Mouse (Mus musculus) embryonic facial prominence, embryonic 13.5 days (tissue): ENCODE results near the gene Dmkn. TPM values are rescaled to one million over a fixed set of nuclear protein-coding genes. Genes with fewer than 3 reads are reported as not detected.
"Not testable (repeated sequence)": the region's sequence is repeated elsewhere in the genome, so short reads cannot be mapped to it uniquely, and the experiment has no call there.

Experiments
- ATAC-seq: fragments of 200-750 bp; cut with Nextera tagmentation; 2 replicates; pipeline ENCODE4 v1.8.0; 2017; ENCODE audit warnings: low read depth; ENCODE audit not compliant: insufficient number of reproducible peaks, insufficient read depth, low FRiP score, low TSS enrichment
- H3K27ac ChIP-seq: fragments of 300-500 bp; sonication (generic); 2 replicates; pipeline ENCODE4 v1.5.1; 2015; ENCODE audit warnings: moderate library complexity, mild to moderate bottlenecking, inconsistent platforms
- H3K27me3 ChIP-seq: fragments of 300-500 bp; sonication (generic); 2 replicates; pipeline ENCODE4 v1.6.1; 2015; ENCODE audit warnings: mild to moderate bottlenecking, inconsistent platforms
- H3K36me3 ChIP-seq: fragments of 300-500 bp; sonication (generic); 2 replicates; pipeline ENCODE4 v1.6.1; 2015; ENCODE audit warnings: mild to moderate bottlenecking, inconsistent platforms
- H3K4me1 ChIP-seq: fragments of 300-500 bp; sonication (generic); 2 replicates; pipeline ENCODE4 v1.6.1; 2015; ENCODE audit warnings: inconsistent platforms
- H3K4me2 ChIP-seq: fragments of 300-500 bp; sonication (generic); 2 replicates; pipeline ENCODE4 v1.6.1; 2015; ENCODE audit warnings: moderate library complexity, mild to moderate bottlenecking, inconsistent platforms
- H3K4me3 ChIP-seq: fragments of 300-500 bp; sonication (generic); 2 replicates; pipeline ENCODE4 v1.5.1; 2015; ENCODE audit warnings: mild to moderate bottlenecking, inconsistent platforms
- H3K9ac ChIP-seq: fragments of 300-500 bp; sonication (generic); 2 replicates; pipeline ENCODE4 v1.6.1; 2015; ENCODE audit warnings: mild to moderate bottlenecking, inconsistent platforms
- H3K9me3 ChIP-seq: fragments of 300-500 bp; sonication (generic); 2 replicates; pipeline ENCODE4 v1.6.1; 2016; ENCODE audit warnings: inconsistent platforms
- WGBS: fragments of 180-500 bp; shearing (Covaris S2); methylation state at CpG from one replicate; pipeline ENCODE4 v1.1.7; 2015; ENCODE audit warnings: mixed read lengths; 5-methylcytosine and 5-hydroxymethylcytosine counted together
- polyA plus RNA-seq: library from polyadenylated mRNA; unstranded; fragments of >200 nt; fragmentation: Nextera tagmentation; extraction: Ambion mirVana; gene quantifications from 2 replicates; pipeline ENCODE4 v1.2.1, GENCODE M21; 2015

Dmkn gene
- 14.5 and 22.3 TPM in 2 replicates for polyA plus RNA-seq

- H3K4me1 ChIP-seq: no peaks in the 10 kb centered on the region
- no peak for ATAC-seq
- H3K9ac ChIP-seq: no peak within 1 kb of the TSS
- no peaks in the 10 kb centered on the region for H3K36me3 ChIP-seq
- H3K27me3 ChIP-seq: peaks cover 17% of the 10 kb centered on the region
- WGBS: 38% methylated on average over 5 of the region's 5 CpGs
- H3K9me3 ChIP-seq: no peaks in the 10 kb centered on the region
- H3K4me3 ChIP-seq: no peak within 1 kb of the TSS
- no peak within 1 kb of the TSS for H3K27ac ChIP-seq
- H3K4me2 ChIP-seq: no peak within 1 kb of the TSS
Measured at GRCm38 (mm10) chr7:30763456-30763855, at the start of gene Dmkn. Gene Dmkn, plus strand, starts transcription at chr7:30763756.

- H3K36me3 ChIP-seq: no peaks in the 10 kb centered on the region
- ATAC-seq: peak; percentile 77
- H3K27ac ChIP-seq: no peak overlapping the region
- peak overlapping the region; percentile 39 for H3K4me3 ChIP-seq
- H3K9me3 ChIP-seq: no peaks in the 10 kb centered on the region
- 2% methylated on average over 43 of the region's 43 CpGs for WGBS
- peaks cover 12% of the 10 kb centered on the region for H3K4me1 ChIP-seq
- H3K4me2 ChIP-seq: peak overlapping the region; percentile 65
- H3K27me3 ChIP-seq: peaks cover 49% of the 10 kb centered on the region
- H3K9ac ChIP-seq: peak overlapping the region; percentile 40; the same call in 1 of the 2 replicates
Measured at GRCm38 (mm10) chr7:30717006-30717715, 46.4 kb upstream of the Dmkn start.

- Histone ChIP-seq H3K36me3 (no peaks in the 10 kb centered on the region), H3K4me2 (peak overlapping the region; percentile 65), H3K9me3 (no peaks in the 10 kb centered on the region), H3K9ac (peak overlapping the region; percentile 40; the same call in 1 of the 2 replicates), H3K4me1 (peaks cover 12% of the 10 kb centered on the region), H3K27ac (no peak overlapping the region), H3K4me3 (peak overlapping the region; percentile 39), H3K27me3 (peaks cover 49% of the 10 kb centered on the region)
- WGBS: 10% methylated on average over 14 of the region's 14 CpGs
- ATAC-seq: peak; percentile 8; the same call in 1 of the 2 replicates
Measured at GRCm38 (mm10) chr7:30717716-30718046, 45.9 kb upstream of the Dmkn start.

GRCm38 (mm10) chr7:30719669-30720068 is 43.9 kb upstream of the Dmkn start:
- Histone ChIP-seq H3K9me3 (no peaks in the 10 kb centered on the region), H3K4me1 (peaks cover 18% of the 10 kb centered on the region), H3K4me3 (no peak overlapping the region), H3K9ac (no peak overlapping the region), H3K27me3 (peaks cover 48% of the 10 kb centered on the region), H3K27ac (no peak overlapping the region), H3K36me3 (no peaks in the 10 kb centered on the region), H3K4me2 (no peak overlapping the region)
- 88% methylated on average over 5 of the region's 5 CpGs for WGBS
- no peak for ATAC-seq

GRCm38 (mm10) chr7:30721286-30721685 is 42.3 kb upstream of the Dmkn start:
- peaks cover 32% of the 10 kb centered on the region for H3K27me3 ChIP-seq
- no peak overlapping the region for H3K9ac ChIP-seq
- 65% methylated on average over 7 of the region's 7 CpGs for WGBS
- peaks cover 2% of the 10 kb centered on the region; the same call in 1 of the 2 replicates for H3K36me3 ChIP-seq
- peaks cover 18% of the 10 kb centered on the region for H3K4me1 ChIP-seq
- ATAC-seq: no peak
- H3K9me3 ChIP-seq: no peaks in the 10 kb centered on the region
- no peak overlapping the region for H3K4me2 ChIP-seq
- H3K27ac ChIP-seq: no peak overlapping the region
- no peak overlapping the region for H3K4me3 ChIP-seq

GRCm38 (mm10) chr7:30723274-30723953 is 40.1 kb upstream of the Dmkn start:
- H3K9me3 ChIP-seq: no peaks in the 10 kb centered on the region
- 56% methylated on average over 6 of the region's 6 CpGs for WGBS
- ATAC-seq: no peak
- H3K27me3 ChIP-seq: peaks cover 12% of the 10 kb centered on the region; the same call in 1 of the 2 replicates
- H3K4me1 ChIP-seq: peaks cover 12% of the 10 kb centered on the region
- no peak overlapping the region for H3K27ac ChIP-seq
- H3K9ac ChIP-seq: no peak overlapping the region
- no peak overlapping the region for H3K4me2 ChIP-seq
- H3K36me3 ChIP-seq: peaks cover 10% of the 10 kb centered on the region
- H3K4me3 ChIP-seq: no peak overlapping the region

GRCm38 (mm10) chr7:30728214-30728613 is 35.3 kb upstream of the Dmkn start:
- Histone ChIP-seq H3K9me3 (no peaks in the 10 kb centered on the region), H3K4me3 (peak overlapping the region; percentile 80), H3K27ac (no peak overlapping the region), H3K36me3 (peaks cover 26% of the 10 kb centered on the region), H3K4me2 (peak overlapping the region; percentile 78), H3K27me3 (no peaks in the 10 kb centered on the region), H3K4me1 (peaks cover 23% of the 10 kb centered on the region), H3K9ac (peak overlapping the region; percentile 90)
- WGBS: 80% methylated on average over 6 of the region's 6 CpGs
- ATAC-seq: no peak

- H3K9ac ChIP-seq: peak overlapping the region; percentile 90
- H3K4me2 ChIP-seq: peak overlapping the region; percentile 78
- H3K27me3 ChIP-seq: no peaks in the 10 kb centered on the region
- H3K9me3 ChIP-seq: no peaks in the 10 kb centered on the region
- H3K4me3 ChIP-seq: peak overlapping the region; percentile 80
- H3K36me3 ChIP-seq: peaks cover 29% of the 10 kb centered on the region
- H3K4me1 ChIP-seq: peaks cover 17% of the 10 kb centered on the region
- ATAC-seq: peak; percentile 27; the same call in 1 of the 2 replicates
- 7% methylated on average over 26 of the region's 26 CpGs for WGBS
- peak overlapping the region; percentile 89; the same call in 1 of the 2 replicates for H3K27ac ChIP-seq
Measured at GRCm38 (mm10) chr7:30728739-30729395, 34.7 kb upstream of the Dmkn start.

- ATAC-seq: peak; percentile 93
- H3K4me3 ChIP-seq: peak within 1 kb of the TSS; percentile 80
- under 1% methylated on average over 60 of the region's 60 CpGs for WGBS
- H3K27ac ChIP-seq: peak within 1 kb of the TSS; percentile 89
- H3K36me3 ChIP-seq: peaks cover 30% of the 10 kb centered on the region
- peaks cover 17% of the 10 kb centered on the region for H3K4me1 ChIP-seq
- no peaks in the 10 kb centered on the region for H3K9me3 ChIP-seq
- H3K4me2 ChIP-seq: peak within 1 kb of the TSS; percentile 78
- H3K27me3 ChIP-seq: no peaks in the 10 kb centered on the region
- H3K9ac ChIP-seq: peak within 1 kb of the TSS; percentile 90
Measured at GRCm38 (mm10) chr7:30729396-30730063, 34.0 kb upstream of the Dmkn start, which contains the start of gene Tmem147. Gene Tmem147, minus strand, starts transcription at chr7:30729540.

- peaks cover 17% of the 10 kb centered on the region for H3K4me1 ChIP-seq
- H3K4me2 ChIP-seq: peak overlapping the region; percentile 78
- peak overlapping the region; percentile 89 for H3K27ac ChIP-seq
- H3K27me3 ChIP-seq, H3K9me3 ChIP-seq, ATAC-seq: not testable (repeated sequence)
- H3K9ac ChIP-seq: peak overlapping the region; percentile 90
- peaks cover 35% of the 10 kb centered on the region for H3K36me3 ChIP-seq
- H3K4me3 ChIP-seq: peak overlapping the region; percentile 80
- 24% methylated on average over 13 of the region's 22 CpGs for WGBS
Measured at GRCm38 (mm10) chr7:30730064-30730722, 33.4 kb upstream of the Dmkn start.

- Histone ChIP-seq H3K4me3 (no peak overlapping the region), H3K4me1 (no peaks in the 10 kb centered on the region), H3K27ac (no peak overlapping the region), H3K4me2 (no peak overlapping the region), H3K9ac (no peak overlapping the region), H3K27me3 (no peaks in the 10 kb centered on the region), H3K36me3 (peaks cover 63% of the 10 kb centered on the region), H3K9me3 (no peaks in the 10 kb centered on the region)
- ATAC-seq: no peak
- 85% methylated on average over 3 of the region's 3 CpGs for WGBS
Measured at GRCm38 (mm10) chr7:30736211-30736610, 27.3 kb upstream of the Dmkn start.
